Comparison of ENCODE assay signal across 28 mouse cellular contexts in genomic region chr9:77766767-77767166, GRCm38 (mm10). TPM values are rescaled to one million over a fixed set of nuclear protein-coding genes. Genes with fewer than 3 reads are reported as not detected.
A peak's percentile ranks its signal among the peaks of the same experiment; 100 is the strongest.
DNase-seq lines count a peak whose midpoint lies in the region; ATAC-seq and TF ChIP-seq lines count a peak whose summit lies in the region.
"Had no signal": no experiment of that assay in that cellular context is flagged by ENCODE, and none has a peak within 500 bp of the region (broad histone marks: within the 10 kb centered on the region; RNA-seq: fewer than 3 reads in every experiment).

No protein-coding gene starts in this region.

- TF ChIP-seq POLR2A in lung, adult 2 months (IDR thresholded peaks at IDR 0.05; ENCODE audit: borderline replicate concordance, extremely low read depth, low read depth, low read length): no peak

- ATAC-seq in liver, embryonic 16.5 days (ENCODE audit: low read depth): peak; percentile 55
- no peak for ATAC-seq in liver, embryonic 11.5 days (replicated peaks; ENCODE audit: low FRiP score)
- ATAC-seq in stomach, postnatal 0 days (ENCODE audit: low FRiP score, low TSS enrichment): peak; percentile 34; the same call in 1 of the 2 replicates
- ATAC-seq: forebrain, embryonic 13.5 days; intestine, postnatal 0 days; midbrain, embryonic 16.5 days had no signal

- peak overlapping the region; percentile 81 for H3K27ac ChIP-seq in gastrocnemius, adult 2 months
- H3K27ac ChIP-seq in liver, embryonic 16.5 days (ENCODE audit: low read length): no peak overlapping the region
- no peak overlapping the region for H3K27ac ChIP-seq in liver, embryonic 11.5 days (ENCODE audit: low read depth, low read length)
- H3K27ac ChIP-seq in stomach, postnatal 0 days (replicated peaks): no peak overlapping the region
- H3K27ac ChIP-seq: forebrain, embryonic 13.5 days; heart, adult 2 months; hindbrain, embryonic 14.5 days; kidney, embryonic 15.5 days; limb, embryonic 12.5 days; liver, embryonic 14.5 days; midbrain, embryonic 10.5 days; neural tube, embryonic 12.5 days had no signal

- H3K4me3 ChIP-seq in gastrocnemius, adult 2 months: no peak overlapping the region; the same call in 1 of the 2 replicates
- H3K4me3 ChIP-seq in liver, embryonic 16.5 days (ENCODE audit: low read depth, low read length): no peak overlapping the region
- no peak overlapping the region for H3K4me3 ChIP-seq in liver, embryonic 11.5 days (ENCODE audit: low read depth, low read length)
- no peak overlapping the region for H3K4me3 ChIP-seq in lung, adult 2 months (replicated peaks; ENCODE audit: extremely low read depth, low read depth, low read length)
- H3K4me3 ChIP-seq in stomach, postnatal 0 days (ENCODE audit: low read depth, low read length): no peak overlapping the region
- H3K4me3 ChIP-seq: forebrain, embryonic 13.5 days; heart, adult 2 months; heart, embryonic 12.5 days; kidney, embryonic 15.5 days; limb, embryonic 12.5 days; midbrain, embryonic 10.5 days; myocyte; neural tube, embryonic 12.5 days had no signal

- no peak overlapping the region for H3K4me2 ChIP-seq in liver, embryonic 16.5 days (ENCODE audit: low read depth, low read length)
- no peak overlapping the region for H3K4me2 ChIP-seq in liver, embryonic 11.5 days
- H3K4me2 ChIP-seq in stomach, postnatal 0 days (replicated peaks; ENCODE audit: low read depth): no peak overlapping the region
- H3K4me2 ChIP-seq: forebrain, embryonic 13.5 days; heart, embryonic 12.5 days; hindbrain, embryonic 14.5 days; kidney, embryonic 15.5 days; limb, embryonic 12.5 days; neural tube, embryonic 12.5 days had no signal

- peaks cover 40% of the 10 kb centered on the region for H3K36me3 ChIP-seq in liver, embryonic 16.5 days (ENCODE audit: control insufficient read depth, insufficient read depth)
- peaks cover 6% of the 10 kb centered on the region for H3K36me3 ChIP-seq in liver, embryonic 11.5 days (ENCODE audit: control insufficient read depth, insufficient read depth, low read length)
- 0 out of 2 replicates have a peak, but pooled peaks cover 2% of the 10 kb centered on the region for H3K36me3 ChIP-seq in stomach, postnatal 0 days (ENCODE audit: control insufficient read depth, insufficient read depth, low read length)

- H3K9ac ChIP-seq in liver, embryonic 16.5 days (ENCODE audit: low read depth, low read length): no peak overlapping the region
- no peak overlapping the region for H3K9ac ChIP-seq in liver, embryonic 11.5 days (ENCODE audit: low read depth, low read length)
- no peak overlapping the region for H3K9ac ChIP-seq in stomach, postnatal 0 days (ENCODE audit: low read length)
- H3K9ac ChIP-seq: forebrain, embryonic 13.5 days; heart, embryonic 12.5 days; hindbrain, embryonic 14.5 days; kidney, embryonic 15.5 days; liver, embryonic 14.5 days; neural tube, embryonic 12.5 days had no signal

- H3K27me3 ChIP-seq in liver, embryonic 16.5 days (ENCODE audit: control insufficient read depth, insufficient read depth, low read depth, low read length): no peaks in the 10 kb centered on the region
- no peaks in the 10 kb centered on the region for H3K27me3 ChIP-seq in liver, embryonic 11.5 days (replicated peaks; ENCODE audit: control insufficient read depth, insufficient read depth, low read length)
- no peaks in the 10 kb centered on the region for H3K27me3 ChIP-seq in stomach, postnatal 0 days (ENCODE audit: control insufficient read depth, insufficient read depth, low read length)
- H3K27me3 ChIP-seq: CH12.LX; forebrain, embryonic 13.5 days; heart, embryonic 12.5 days; kidney, embryonic 15.5 days; limb, embryonic 12.5 days; neural tube, embryonic 12.5 days had no signal

- intact Hi-C loops in gastrocnemius, adult 2 months (cut with DNase I): no loop called here

- DNase-seq in gastrocnemius, adult 2 months: no peak
- DNase-seq in gastrocnemius, postnatal 4 days (ENCODE audit: low spot score in 2 of 2): no peak
- DNase-seq in liver, embryonic 11.5 days (ENCODE audit: low spot score): no peak
- DNase-seq in lung, postnatal 36 days: peak; percentile 25
- DNase-seq in lung, adult 2 months: no peak
- no peak for DNase-seq in stomach, postnatal 0 days (ENCODE audit: low spot score)
- DNase-seq in heart, adult 18-20 months: no peak
- DNase-seq: adrenal gland, postnatal 10 days; cerebellum, adult 8-10 months; cerebellum, postnatal 36 days; gastrocnemius, postnatal 14 days; heart, adult 2 months; right cerebral cortex, adult 18-20 months; spleen, adult 18-20 months; thymus, postnatal 36 days had no signal

- TF ChIP-seq CTCF in gastrocnemius, adult 2 months (IDR thresholded peaks at IDR 0.05): no peak
- no peak for TF ChIP-seq CTCF in lung, adult 2 months (IDR thresholded peaks at IDR 0.05; ENCODE audit: insufficient read depth, low read length)
- TF ChIP-seq CTCF in stomach, postnatal 0 days (IDR thresholded peaks at IDR 0.05; ENCODE audit: low read depth): no peak

- H3K4me1 ChIP-seq in liver, embryonic 16.5 days (ENCODE audit: control insufficient read depth, low read depth, low read length): no peaks in the 10 kb centered on the region; the same call in 1 of the 2 replicates
- no peaks in the 10 kb centered on the region for H3K4me1 ChIP-seq in liver, embryonic 11.5 days (replicated peaks; ENCODE audit: control insufficient read depth, insufficient read depth, low read length)
- H3K4me1 ChIP-seq in lung, adult 2 months (ENCODE audit: control insufficient read depth, insufficient read depth, low read length): no peaks in the 10 kb centered on the region; the same call in 1 of the 2 replicates
- no peaks in the 10 kb centered on the region for H3K4me1 ChIP-seq in stomach, postnatal 0 days (replicated peaks; ENCODE audit: control insufficient read depth, insufficient read depth)
- H3K4me1 ChIP-seq: heart, embryonic 12.5 days had no signal

- TF ChIP-seq EP300 in stomach, postnatal 0 days (optimal IDR thresholded peaks at IDR 0.05): no peak

- no peaks in the 10 kb centered on the region for H3K9me3 ChIP-seq in liver, embryonic 16.5 days (replicated peaks; ENCODE audit: control insufficient read depth, low read length)
- H3K9me3 ChIP-seq in liver, embryonic 11.5 days (ENCODE audit: control insufficient read depth, low read length): no peaks in the 10 kb centered on the region
- H3K9me3 ChIP-seq in stomach, postnatal 0 days (ENCODE audit: control insufficient read depth, low read length): no peaks in the 10 kb centered on the region
- H3K9me3 ChIP-seq: forebrain, embryonic 13.5 days; heart, embryonic 12.5 days; kidney, embryonic 15.5 days; limb, embryonic 12.5 days; midbrain, embryonic 10.5 days; neural tube, embryonic 12.5 days had no signal

- WGBS in liver, embryonic 16.5 days (ENCODE audit: insufficient replicate concordance): 68% methylated on average over 3 of the region's 3 CpGs
- 75% methylated on average over 3 of the region's 3 CpGs for WGBS in liver, embryonic 11.5 days
- WGBS in lung, adult 2 months: 57% methylated on average over 3 of the region's 3 CpGs
- WGBS in stomach, postnatal 0 days: 49% methylated on average over 3 of the region's 3 CpGs

RNA-seq across cellular contexts. Expression of gene Gclc, which starts 12.4 kb away (rescaled TPM):
- 10 to 100 TPM in 1 of 2 experiments, 1 to 10 TPM in 1; 8.9 to 11.2 TPM for total RNA-seq in gastrocnemius, adult 2 months (2021)
- 10 to 100 TPM in 1 of 2 experiments, 1 to 10 TPM in 1; 7.2 to 10.1 TPM for total RNA-seq in gastrocnemius, postnatal 4 days (2021)
- 21.9 and 24.6 TPM in 2 replicates for polyA plus RNA-seq in liver, embryonic 16.5 days (2015; fragmentation: Nextera tagmentation; extraction: Ambion mirVana)
- 29.7 and 32.8 TPM in 2 replicates for polyA plus RNA-seq in liver, embryonic 11.5 days (2014; fragmentation: Nextera tagmentation; extraction: Ambion mirVana)
- polyA plus RNA-seq in lung, adult 2 months (2012; rRNA removed): 40.4 and 49.3 TPM in 2 replicates
- polyA plus RNA-seq in stomach, postnatal 0 days (2015; fragmentation: Nextera tagmentation; extraction: Ambion mirVana): 18.1 and 20.2 TPM in 2 replicates
- total RNA-seq in heart, adult 18-20 months (2021): 10 to 100 TPM; 11.6 to 13.5 TPM
